Mouse (Mus musculus): ENCODE measurements around the gene Ifrd1.

DNA sequence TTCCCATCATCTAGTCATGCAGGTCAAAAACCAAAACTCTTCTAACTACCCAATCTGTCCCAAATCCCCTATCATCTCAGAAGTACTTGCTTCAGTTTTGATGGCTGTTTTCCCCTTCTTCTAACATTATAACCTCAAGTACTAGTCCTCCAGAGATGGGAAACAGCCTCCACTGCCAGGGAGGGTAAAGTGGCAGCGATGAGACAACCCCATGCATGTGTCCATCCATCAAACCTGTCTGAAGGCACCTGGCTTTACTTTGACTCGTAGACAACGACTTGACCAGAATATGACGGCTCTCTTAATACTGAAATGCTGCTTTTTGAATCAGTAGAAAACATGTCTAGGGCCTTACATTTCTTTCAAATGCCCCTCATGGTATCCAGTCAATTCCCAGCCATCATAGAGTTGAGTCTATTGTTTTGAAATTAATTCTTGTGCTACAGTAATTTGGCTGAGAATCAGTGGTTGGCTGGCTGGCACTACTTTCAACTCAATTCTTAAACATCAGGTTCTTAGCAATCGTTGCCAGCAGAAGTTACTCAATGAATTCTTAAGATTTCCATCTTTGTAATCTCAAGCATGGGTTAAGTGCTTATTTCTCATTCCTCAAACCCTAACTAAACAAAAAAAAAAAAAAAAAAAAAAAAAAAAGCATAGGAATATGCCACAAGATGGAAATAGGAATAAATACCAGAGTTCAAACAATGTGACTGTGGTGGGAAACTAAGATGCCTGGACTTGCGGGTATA, 47.6 kb downstream of the Ifrd1 start:
- no peak for TF ChIP-seq MAX (IDR thresholded peaks at IDR 0.05; ENCODE audit: low read depth)
- no peak for TF ChIP-seq POLR2A (IDR thresholded peaks at IDR 0.05; ENCODE audit: insufficient read length, low read depth)
- peak; percentile 61 for TF ChIP-seq POLR2AphosphoS2 (IDR thresholded peaks at IDR 0.05; ENCODE audit: insufficient read length, low read depth)
- TF ChIP-seq USF1 (IDR thresholded peaks at IDR 0.05; ENCODE audit: low read depth), result no peak
- no peak for TF ChIP-seq MYOD1 (IDR thresholded peaks at IDR 0.05; ENCODE audit: control insufficient read depth in 1 of 3, insufficient read length in 2 of 3, low read depth in 2 of 3)
- TF ChIP-seq MYOG (IDR thresholded peaks at IDR 0.05; ENCODE audit: control insufficient read depth in 1 of 3, insufficient read depth in 1 of 3, insufficient read length in 2 of 3, low read depth in 2 of 3), result no peak
- TF ChIP-seq E2F4 (IDR thresholded peaks at IDR 0.05; ENCODE audit: insufficient read depth), result no peak
- no peak for TF ChIP-seq CEBPB (IDR thresholded peaks at IDR 0.05; ENCODE audit: insufficient read depth, poor library complexity, severe bottlenecking)
- no peak for TF ChIP-seq TCF12 (IDR thresholded peaks at IDR 0.05; ENCODE audit: insufficient read depth, poor library complexity, severe bottlenecking)
- no peak for TF ChIP-seq REST (IDR thresholded peaks at IDR 0.05; ENCODE audit: insufficient read depth, insufficient read length)
